Mouse (Mus musculus) urinary bladder, postnatal 25 days (tissue): ENCODE results near the gene Dnal4.
A peak's percentile ranks its signal among the peaks of the same experiment; 100 is the strongest.

Experiments used
- DNase-seq: peaks from one replicate; pipeline ENCODE4 v3.0.0; 2022; ENCODE audit warnings: low spot score

The Dnal4 gene

GRCm38 (mm10) chr15:79800701-79801100 lies 23.1 kb upstream of the Dnal4 start:
- no peak for DNase-seq

DNA sequence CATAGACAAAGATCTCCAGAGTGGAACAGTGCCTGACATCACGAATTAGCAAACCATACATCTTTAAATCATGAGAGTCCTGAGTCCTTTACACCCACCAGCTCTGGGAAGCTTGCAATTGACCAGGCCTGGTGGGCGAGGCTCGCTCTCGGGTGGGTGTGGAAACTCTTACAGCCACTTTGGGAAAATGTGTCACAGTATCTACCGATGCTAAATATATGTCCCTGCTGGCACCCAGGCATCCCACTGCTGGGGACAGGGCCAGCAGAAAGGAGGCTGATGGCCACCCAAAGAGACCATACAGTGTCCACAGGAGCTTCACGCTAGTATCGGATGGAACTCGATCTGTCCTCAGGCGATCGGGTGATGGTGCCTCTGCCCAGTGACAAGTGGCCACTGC lies 20.9 kb upstream of the Dnal4 start:
- DNase-seq, result no peak

DNA sequence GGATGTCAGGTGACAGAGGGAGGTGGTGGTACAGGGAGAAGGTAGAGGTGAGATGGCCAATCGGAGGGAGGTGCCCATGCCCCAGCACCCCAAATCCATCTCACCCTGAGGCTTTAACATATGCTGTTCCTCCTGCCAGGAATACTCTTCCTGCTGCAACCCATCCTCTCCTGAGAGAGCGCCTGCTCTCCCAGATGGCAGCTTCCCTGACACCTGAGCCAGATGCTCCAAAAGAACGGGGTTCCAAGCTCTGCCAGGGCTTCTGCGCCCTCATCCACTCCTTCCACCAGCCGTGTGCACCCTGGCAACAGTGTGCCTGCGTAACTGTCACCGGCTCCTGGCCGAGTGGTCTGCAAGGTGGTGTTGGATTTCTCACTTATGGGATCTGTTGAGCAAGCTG lies 20.0 kb upstream of the Dnal4 start:
- no peak for DNase-seq

GRCm38 (mm10) chr15:79797096-79797495 lies 19.4 kb upstream of the Dnal4 start:
- no peak for DNase-seq

DNA sequence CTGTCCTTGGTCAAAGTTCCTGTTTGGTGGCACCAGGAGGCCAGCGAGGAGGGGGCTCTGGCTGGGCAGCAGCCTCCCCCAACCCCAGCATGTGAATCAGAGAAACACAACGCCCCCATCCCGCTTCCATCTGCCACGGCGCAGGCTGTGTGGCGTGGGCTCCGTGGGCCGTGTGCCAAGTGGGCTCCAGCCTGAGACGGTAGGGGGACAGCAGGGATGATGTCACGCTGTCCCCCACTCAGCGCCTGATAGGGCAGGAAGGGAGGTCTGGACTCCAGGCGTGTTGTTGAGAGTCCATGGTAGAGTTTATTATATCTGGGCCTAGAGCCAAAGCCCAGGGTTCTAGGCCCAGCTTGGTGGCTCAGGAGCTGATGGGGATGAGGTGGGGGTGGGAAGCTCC lies 18.6 kb upstream of the Dnal4 start:
- DNase-seq, result no peak

- no peak for DNase-seq
These were observed 16.5 kb upstream of the Dnal4 start for GRCm38 (mm10) chr15:79794173-79794572.

- DNase-seq, result no peak
These were observed 15.4 kb upstream of the Dnal4 start for GRCm38 (mm10) chr15:79793076-79793475.

- no peak for DNase-seq
These were observed 14.8 kb upstream of the Dnal4 start for GRCm38 (mm10) chr15:79792455-79792854.

DNA sequence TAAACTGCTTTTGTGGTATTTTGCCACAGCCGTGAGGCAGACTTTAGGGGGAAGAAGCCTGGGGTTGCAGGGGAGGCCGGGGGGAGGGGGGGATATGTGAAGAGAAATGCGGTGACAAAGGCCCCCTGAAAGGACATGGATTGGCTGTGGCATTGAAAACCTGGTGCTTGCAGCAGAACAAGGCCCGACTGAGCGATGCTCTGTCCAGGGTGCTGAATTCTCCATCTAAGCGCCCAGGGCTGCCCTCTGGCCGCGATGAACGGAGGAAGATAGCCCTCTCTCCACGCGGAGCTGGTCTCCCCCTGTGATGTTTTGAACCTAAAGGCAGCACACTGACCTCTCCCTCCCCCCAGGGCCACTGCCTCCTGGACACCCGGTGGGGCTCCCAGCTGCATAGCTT lies 13.9 kb upstream of the Dnal4 start:
- DNase-seq, result peak; percentile 66

DNA sequence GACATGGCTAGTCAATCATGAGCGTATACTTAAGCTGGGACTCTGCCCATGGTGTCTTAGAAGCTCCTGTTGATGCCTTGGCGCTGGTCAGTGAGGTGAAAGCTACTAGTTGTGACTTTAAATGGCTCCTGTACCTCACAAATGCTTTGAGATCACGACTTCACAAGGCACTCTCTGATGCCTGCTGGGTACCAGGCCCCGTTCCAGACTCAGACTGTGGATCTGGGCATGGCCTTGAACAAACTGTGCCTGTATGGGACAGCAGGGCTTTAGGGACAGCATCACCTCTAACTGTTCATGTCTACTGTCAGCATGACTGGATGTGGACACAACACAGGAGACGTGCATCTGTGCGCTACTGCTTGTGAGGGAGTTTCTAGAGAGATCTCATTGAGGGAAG lies 13.3 kb upstream of the Dnal4 start:
- DNase-seq, result no peak

GRCm38 (mm10) chr15:79790111-79790510 lies 12.5 kb upstream of the Dnal4 start:
- DNase-seq, result no peak

DNA sequence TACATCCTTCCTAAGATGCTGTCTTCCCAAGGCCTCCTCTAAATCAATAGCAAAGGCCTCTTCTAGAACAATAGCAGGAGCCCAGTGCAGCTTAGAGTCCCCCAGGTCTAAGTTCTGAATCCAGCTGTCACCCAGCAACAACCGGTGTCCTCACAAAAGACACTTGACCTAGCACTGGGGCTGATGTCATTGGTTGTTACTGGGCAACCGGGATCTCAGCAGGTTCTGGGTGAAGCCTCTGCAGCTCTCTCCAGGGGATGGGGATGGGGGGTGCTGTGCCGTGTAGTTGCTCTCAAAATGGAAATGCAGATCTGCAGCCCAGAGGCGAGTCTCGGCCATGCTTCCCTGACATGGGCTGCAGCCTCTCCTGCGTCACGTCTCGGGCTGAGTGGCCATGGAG lies 10.2 kb upstream of the Dnal4 start:
- no peak for DNase-seq

DNA sequence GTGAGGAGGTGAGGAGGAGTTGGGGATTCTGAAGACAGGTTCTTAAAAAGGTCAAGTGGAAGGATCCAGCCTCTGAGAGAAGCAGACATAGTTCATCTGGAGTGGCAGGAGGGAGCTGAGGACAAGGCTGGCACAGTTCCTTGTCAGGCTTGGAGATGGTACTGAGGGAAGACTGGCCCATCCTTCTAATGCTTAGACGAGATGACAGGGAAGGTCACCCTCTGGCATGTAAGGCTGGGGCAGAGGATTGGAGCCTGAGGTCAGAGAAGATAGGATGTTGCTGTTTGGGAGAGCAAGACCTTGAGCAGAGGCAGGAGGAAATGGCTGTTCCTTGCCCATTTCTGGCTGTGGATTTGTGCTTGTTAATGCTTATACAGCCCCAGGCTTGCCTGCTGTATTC lies 7.4 kb upstream of the Dnal4 start:
- no peak for DNase-seq

- no peak for DNase-seq
These were observed 2.0 kb downstream of the Dnal4 start for GRCm38 (mm10) chr15:79775662-79776061.

DNA sequence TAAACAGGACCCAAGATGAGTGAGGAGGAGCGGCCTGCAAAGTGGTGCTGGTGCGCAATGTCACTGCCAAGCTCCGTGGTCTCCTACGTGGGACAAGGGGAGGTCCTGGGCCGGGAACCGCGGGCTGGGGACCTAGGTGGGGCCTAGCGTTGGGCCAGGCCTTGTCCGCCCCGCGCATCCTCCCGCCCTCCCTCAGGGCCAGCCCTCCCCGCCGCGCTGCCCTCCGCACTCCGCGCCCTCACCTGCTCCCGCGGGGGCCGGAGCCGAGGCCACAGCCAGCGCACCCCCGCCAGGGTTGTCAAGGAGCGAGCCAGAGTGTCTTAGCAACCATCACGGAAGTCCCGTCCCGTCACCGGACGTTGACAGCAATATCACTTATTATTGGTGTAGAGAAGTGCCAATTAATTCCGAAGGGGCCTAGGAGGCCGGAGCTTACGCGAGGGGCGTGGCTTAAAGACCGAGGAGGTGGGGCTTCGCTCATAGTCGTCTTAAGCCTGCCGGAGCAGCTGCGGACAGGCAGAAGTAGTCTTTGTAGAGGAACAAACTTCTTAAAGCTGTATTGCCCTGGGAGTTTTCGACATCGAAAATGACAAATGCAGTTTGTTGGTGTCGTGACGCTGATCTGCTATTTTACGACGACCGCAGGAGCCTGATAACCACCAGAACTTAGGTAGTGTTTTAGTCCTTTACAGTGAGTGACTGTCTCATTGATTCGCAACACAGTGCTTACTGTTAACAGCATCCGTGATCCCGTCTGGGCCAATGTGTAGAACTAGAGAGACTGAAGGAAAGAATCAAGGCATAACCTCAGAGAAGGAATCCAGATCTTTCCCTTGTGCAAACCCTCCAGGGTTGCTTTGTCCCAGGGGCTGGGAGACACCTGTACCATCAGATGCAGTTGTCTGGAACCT lies 3.3 kb downstream of the Dnal4 start:
- peak; percentile 89 for DNase-seq

DNA sequence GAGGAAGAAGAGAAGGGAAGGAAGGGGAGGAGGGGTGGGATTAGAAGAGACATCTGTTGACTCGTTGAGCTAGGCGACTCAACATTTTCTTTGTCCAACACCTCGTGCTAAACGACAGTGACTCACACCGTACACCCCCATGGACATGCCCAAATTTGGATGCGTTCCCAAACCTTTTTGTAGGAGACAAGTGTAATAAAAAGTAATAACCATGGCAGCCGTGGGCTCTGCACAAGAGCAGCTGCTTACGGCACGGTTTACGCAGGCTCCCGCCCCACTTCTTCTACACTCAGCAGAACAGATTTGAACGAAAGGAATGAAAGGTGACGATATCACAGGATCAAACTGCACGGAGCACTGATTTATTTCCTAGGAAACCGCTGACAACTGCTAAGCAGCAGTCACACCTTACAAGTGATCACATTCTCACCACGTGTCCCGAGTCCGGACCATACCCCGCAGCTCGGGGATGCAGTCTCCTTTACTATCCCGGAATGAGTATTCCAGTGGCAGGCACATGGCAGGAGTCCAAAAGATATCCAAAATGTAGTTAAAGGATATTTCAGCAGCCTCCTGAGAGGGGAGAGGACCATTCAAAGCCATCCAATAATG lies 6.9 kb downstream of the Dnal4 start:
- DNase-seq, result no peak

DNA sequence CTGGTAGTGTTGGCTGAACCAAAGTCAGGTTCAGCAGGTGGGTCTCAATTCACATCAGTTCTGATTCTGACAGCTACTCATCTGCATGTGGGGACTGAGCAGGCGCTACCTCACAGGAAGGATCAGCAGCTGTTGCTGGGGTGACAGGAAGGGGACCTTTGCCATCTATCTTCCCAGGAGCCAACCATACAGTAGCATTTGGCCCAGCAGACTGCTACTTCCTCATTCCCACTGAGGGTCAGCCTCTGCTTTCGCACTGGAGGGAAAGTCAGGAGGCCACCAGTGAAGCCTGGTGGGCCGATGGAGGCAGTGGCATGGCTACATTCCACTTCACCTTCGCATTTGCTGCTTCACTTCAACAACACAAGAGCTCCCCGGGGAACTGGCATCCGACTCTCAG lies 9.3 kb downstream of the Dnal4 start:
- DNase-seq, result no peak

GRCm38 (mm10) chr15:79767327-79767961 lies 10.2 kb downstream of the Dnal4 start:
- no peak for DNase-seq

DNA sequence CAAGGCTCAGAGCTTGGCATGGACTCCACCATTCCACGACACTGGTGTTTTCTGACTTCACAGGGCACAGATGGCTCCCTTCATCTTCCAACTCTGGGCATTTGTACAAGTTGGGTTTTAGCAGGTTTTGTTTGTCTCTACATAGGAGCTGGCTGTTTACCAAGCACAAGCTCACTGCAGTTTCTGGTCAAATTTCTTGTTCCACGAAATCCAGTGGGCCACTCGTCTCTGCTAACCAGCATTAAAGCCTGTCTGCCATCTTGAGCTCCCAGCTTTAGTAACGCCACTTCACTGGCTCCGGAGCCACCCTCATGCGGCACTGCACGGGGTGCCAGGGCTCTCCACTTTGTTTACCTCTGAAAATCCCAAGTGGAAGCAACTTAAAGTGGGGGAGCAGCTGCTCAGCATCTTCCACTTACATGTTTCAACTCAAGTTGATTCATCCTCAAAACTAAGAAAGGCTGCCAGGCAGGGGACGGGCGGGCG lies 11.0 kb downstream of the Dnal4 start:
- no peak for DNase-seq

DNA sequence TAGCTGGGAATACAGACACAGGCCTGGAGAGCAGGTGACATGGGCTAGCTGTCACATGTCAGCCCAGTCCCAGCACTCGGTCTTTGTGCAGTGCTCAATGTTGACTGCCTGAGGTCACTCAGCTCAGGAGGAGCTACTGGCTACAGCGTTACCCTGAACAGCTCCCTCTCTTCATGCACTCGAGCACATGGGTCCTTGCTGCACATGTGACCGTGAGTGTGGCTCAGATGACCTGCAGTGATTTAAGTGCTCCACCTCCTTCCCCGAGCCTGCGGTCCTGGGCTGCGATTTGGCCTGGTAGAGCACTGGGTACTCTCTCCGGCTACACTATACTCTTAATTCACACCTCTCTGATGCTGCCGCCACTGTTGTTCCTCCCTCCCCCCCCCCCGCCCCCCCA lies 11.5 kb downstream of the Dnal4 start:
- DNase-seq, result no peak

DNA sequence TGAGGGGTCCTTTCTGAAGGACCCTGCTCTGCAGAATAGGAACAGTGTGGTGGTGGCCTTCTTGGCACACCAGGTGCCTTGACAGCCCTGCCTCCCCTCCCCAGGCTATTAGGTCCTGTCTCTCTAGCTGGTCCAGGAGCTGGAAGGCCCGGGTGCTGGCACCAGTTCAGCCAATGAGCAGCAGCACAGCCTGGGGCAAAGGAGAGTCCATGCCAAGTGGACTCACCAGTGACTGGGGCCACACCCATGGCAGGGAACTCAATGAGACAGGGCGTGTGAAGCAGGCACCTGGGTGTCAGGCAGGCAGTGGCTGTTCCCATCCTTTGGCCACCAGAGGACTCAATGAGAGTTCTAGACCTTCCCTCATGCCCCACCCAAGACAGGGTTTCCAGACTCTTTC lies 12.3 kb downstream of the Dnal4 start:
- no peak for DNase-seq

DNA sequence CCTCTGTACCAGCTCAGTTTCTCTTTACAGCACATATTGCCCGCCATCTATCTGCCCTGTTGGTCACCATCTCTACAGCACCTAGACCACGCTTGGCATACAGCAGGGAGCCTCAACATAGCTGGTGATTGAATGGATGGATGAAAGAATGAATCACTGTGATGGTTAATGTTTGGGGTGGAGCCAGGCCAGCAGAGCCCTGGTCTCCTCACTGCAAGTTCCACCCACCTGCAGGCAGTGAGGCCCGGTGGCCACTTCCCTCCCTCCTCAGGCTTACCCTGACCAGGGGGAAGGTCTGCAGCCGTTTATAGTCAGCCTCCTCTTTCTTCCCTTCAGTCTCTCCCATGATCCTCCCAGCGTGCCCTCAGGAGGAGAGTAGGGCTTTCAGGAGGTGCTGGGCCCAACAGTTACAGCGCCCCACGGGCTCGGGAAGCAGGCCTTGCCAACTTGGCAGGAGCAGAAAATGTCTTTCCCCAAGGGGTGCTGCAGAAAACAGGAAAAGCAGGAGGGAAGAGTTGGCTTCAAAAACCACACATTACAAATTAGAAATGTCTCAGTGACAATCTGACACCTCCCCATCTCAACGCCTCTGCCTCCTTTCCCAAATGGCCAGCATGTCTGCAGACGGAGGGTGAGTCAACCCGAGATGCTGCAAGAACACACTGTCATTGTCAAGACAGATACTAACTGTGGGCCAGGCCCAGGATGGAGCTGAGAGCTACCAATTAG lies 12.9 kb downstream of the Dnal4 start:
- no peak for DNase-seq
